Mouse (Mus musculus): ENCODE measurements around the gene Olfr417. TPM values are rescaled to one million over a fixed set of nuclear protein-coding genes. Genes with fewer than 3 reads are reported as not detected.

The Olfr417 gene
- polyA plus RNA-seq, 1 experiment from 2014 or later: not detected

Other genes starting within 250 kb of the Olfr417 start
- not detected in 2 replicates for gene Olfr231, start 244.0 kb upstream of the Olfr417 start, polyA plus RNA-seq (2014; fragmentation: Nextera tagmentation; extraction: Ambion mirVana)
- gene Olfr424, start 233.6 kb upstream of the Olfr417 start, polyA plus RNA-seq (2014; fragmentation: Nextera tagmentation; extraction: Ambion mirVana): not detected in 2 replicates
- gene Olfr420, start 209.5 kb upstream of the Olfr417 start, polyA plus RNA-seq (2014; fragmentation: Nextera tagmentation; extraction: Ambion mirVana): not detected in 2 replicates
- gene Spta1, start 192.3 kb upstream of the Olfr417 start, polyA plus RNA-seq (2014; fragmentation: Nextera tagmentation; extraction: Ambion mirVana): 2.1 TPM in 2 replicates
- not detected in 2 replicates for gene Olfr419, start 113.1 kb upstream of the Olfr417 start, polyA plus RNA-seq (2014; fragmentation: Nextera tagmentation; extraction: Ambion mirVana)
- not detected in 2 replicates for gene Mptx1, start 34.6 kb upstream of the Olfr417 start, polyA plus RNA-seq (2014; fragmentation: Nextera tagmentation; extraction: Ambion mirVana)
- gene Olfr248, start 25.9 kb downstream of the Olfr417 start, polyA plus RNA-seq (2014; fragmentation: Nextera tagmentation; extraction: Ambion mirVana): not detected in 2 replicates
- not detected in 2 replicates for gene Olfr414, start 58.9 kb downstream of the Olfr417 start, polyA plus RNA-seq (2014; fragmentation: Nextera tagmentation; extraction: Ambion mirVana)
- gene Olfr220, start 77.0 kb downstream of the Olfr417 start, polyA plus RNA-seq (2014; fragmentation: Nextera tagmentation; extraction: Ambion mirVana): not detected in 2 replicates
- 8.2 and 9.0 TPM in 2 replicates for gene Fmn2, start 136.7 kb downstream of the Olfr417 start, polyA plus RNA-seq (2014; fragmentation: Nextera tagmentation; extraction: Ambion mirVana)